Mouse (Mus musculus) liver, adult 2 months (tissue): ENCODE measurements around the gene Pkd1l2. TPM values are rescaled to one million over a fixed set of nuclear protein-coding genes. Genes with fewer than 3 reads are reported as not detected.
A peak's percentile ranks its signal among the peaks of the same experiment; 100 is the strongest.

ENCODE experiments used
- DNase-seq: peaks from one replicate; pipeline ENCODE4 v3.0.0-alpha.2; 2011; ENCODE audit warnings: low read depth, low spot score; ENCODE audit errors: extremely low read depth
- H3K27ac ChIP-seq: fragments of 200-500 bp; replicated peaks from 2 replicates; pipeline ENCODE4 v1.5.1; 2012; ENCODE audit warnings: low read depth, mild to moderate bottlenecking, control low read depth, inconsistent platforms, low read length; ENCODE audit not compliant: insufficient read depth
- H3K27me3 ChIP-seq: fragments of 200-500 bp; 2 replicates; pipeline ENCODE4 v1.6.1; 2012; ENCODE audit warnings: mild to moderate bottlenecking, moderate library complexity, low read length, inconsistent platforms; ENCODE audit not compliant: control insufficient read depth, insufficient read depth
- H3K36me3 ChIP-seq: fragments of 200-500 bp; 2 replicates; pipeline ENCODE4 v1.6.1; 2012; ENCODE audit warnings: low read length, inconsistent platforms; ENCODE audit not compliant: control insufficient read depth, insufficient read depth
- H3K4me1 ChIP-seq: fragments of 200-500 bp; 2 replicates; pipeline ENCODE4 v1.6.1; 2011; ENCODE audit warnings: low read length; ENCODE audit not compliant: control insufficient read depth, insufficient read depth
- H3K4me3 ChIP-seq: fragments of 200-500 bp; 2 replicates; pipeline ENCODE4 v1.5.1; 2011; ENCODE audit warnings: low read depth, mild to moderate bottlenecking, control low read depth, low read length, moderate library complexity; ENCODE audit not compliant: insufficient read depth
- H3K79me2 ChIP-seq: fragments of 200-500 bp; 2 replicates; pipeline ENCODE4 v1.6.1; 2012; ENCODE audit warnings: inconsistent platforms, mild to moderate bottlenecking, low read length, moderate library complexity; ENCODE audit not compliant: control insufficient read depth, insufficient read depth
- H3K9ac ChIP-seq: fragments of 200-500 bp; 2 replicates; pipeline ENCODE4 v1.6.1; 2012; ENCODE audit warnings: low read depth, mild to moderate bottlenecking, control low read depth, inconsistent platforms, low read length
- CTCF ChIP-seq: fragments of 200-500 bp; IDR thresholded peaks from 2 replicates; pipeline ENCODE4 v1.5.1; 2011; ENCODE audit warnings: low read depth, low read length, control low read depth
- POLR2A ChIP-seq: fragments of 200-500 bp; IDR thresholded peaks from 2 replicates; pipeline ENCODE4 v1.6.1; 2011; ENCODE audit warnings: low read length, control low read depth; ENCODE audit not compliant: insufficient read depth; ENCODE audit errors: extremely low read depth
- WGBS: fragments of 180-500 bp; shearing (Covaris S2); methylation state at CpG from one replicate; pipeline ENCODE4 v1.1.7; 2018; 5-methylcytosine and 5-hydroxymethylcytosine counted together
- polyA plus RNA-seq: library from polyadenylated mRNA; depleted of rRNA; stranded (reverse); fragments of >200 nt; gene quantifications from 2 replicates; pipeline ENCODE4 v1.2.3, GENCODE M21; 2012
- total RNA-seq: library from RNA; depleted of rRNA; stranded (reverse); fragments of >200 nt; gene quantifications from 2 replicates; pipeline ENCODE4 v1.2.3, GENCODE M21; 2014

Pkd1l2 gene
- total and polyA plus RNA-seq, 2 experiments: not detected

DNA sequence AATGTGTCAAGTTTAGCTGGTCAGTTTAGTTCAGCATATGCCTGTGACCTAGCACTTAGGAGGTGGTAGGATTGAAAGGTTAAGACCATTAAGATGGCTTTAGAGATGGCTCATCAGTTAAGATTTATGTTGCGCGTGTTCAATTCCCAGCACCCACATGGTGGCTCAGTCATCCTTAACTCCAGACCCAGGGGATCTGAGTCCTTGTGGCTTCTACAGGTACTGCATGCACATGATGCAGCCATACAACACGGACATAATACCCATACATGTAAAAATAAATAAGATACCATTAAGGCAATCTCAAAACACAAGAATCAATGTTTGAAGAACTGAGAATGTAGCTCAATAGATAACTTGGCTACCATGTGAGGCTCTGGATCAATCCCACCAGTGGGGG, 92.4 kb downstream of the Pkd1l2 start:
- no peak overlapping the region for H3K9ac ChIP-seq
- peaks cover 5% of the 10 kb centered on the region for H3K4me1 ChIP-seq

DNA sequence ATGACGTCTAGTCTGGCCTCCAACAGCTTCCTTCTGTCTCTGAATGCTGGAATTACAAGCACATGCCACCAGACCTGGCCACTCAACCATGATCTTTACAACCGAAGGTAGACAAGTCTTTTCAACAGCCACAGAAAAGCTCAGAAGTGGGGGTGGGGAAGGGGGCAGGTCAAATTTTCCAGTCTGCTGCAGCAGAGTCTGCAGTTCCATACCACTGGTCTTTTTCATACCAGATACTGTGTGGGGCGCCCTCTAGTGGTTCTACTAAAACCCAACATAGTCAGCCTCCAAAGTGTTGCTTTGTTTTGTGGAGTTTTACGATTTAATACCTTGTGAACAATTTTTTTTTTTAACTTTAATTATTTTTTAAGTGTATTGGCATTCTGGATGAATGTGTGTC, 102.1 kb downstream of the Pkd1l2 start:
- Histone ChIP-seq H3K4me3 (0 out of 2 replicates have a peak overlapping the region, but pooled peaks have one; percentile 2), H3K36me3 (peaks cover 14% of the 10 kb centered on the region), H3K9ac (no peak overlapping the region), H3K79me2 (no peaks in the 10 kb centered on the region), H3K27me3 (no peaks in the 10 kb centered on the region), H3K4me1 (peaks cover 4% of the 10 kb centered on the region; the same call in 1 of the 2 replicates), H3K27ac (no peak overlapping the region)
- TF ChIP-seq CTCF (peak; percentile 14; the same call in 1 of the 2 replicates), POLR2A (no peak)
- 15% methylated on average over 4 of the region's 4 CpGs for WGBS
- DNase-seq: peak; percentile 48

More for the DNA sequence above, 92.4 kb downstream of the Pkd1l2 start:
- H3K27me3 ChIP-seq: no peaks in the 10 kb centered on the region
- peaks cover 25% of the 10 kb centered on the region; the same call in 1 of the 2 replicates for H3K36me3 ChIP-seq
- H3K4me3 ChIP-seq: no peak overlapping the region
- H3K79me2 ChIP-seq: peaks cover 17% of the 10 kb centered on the region; the same call in 1 of the 2 replicates
- no peak for DNase-seq
- H3K27ac ChIP-seq: no peak overlapping the region
- no peak; the same call in 1 of the 2 replicates for TF ChIP-seq CTCF
- TF ChIP-seq POLR2A: no peak
- 88% methylated on average over 3 of the region's 3 CpGs for WGBS

DNA sequence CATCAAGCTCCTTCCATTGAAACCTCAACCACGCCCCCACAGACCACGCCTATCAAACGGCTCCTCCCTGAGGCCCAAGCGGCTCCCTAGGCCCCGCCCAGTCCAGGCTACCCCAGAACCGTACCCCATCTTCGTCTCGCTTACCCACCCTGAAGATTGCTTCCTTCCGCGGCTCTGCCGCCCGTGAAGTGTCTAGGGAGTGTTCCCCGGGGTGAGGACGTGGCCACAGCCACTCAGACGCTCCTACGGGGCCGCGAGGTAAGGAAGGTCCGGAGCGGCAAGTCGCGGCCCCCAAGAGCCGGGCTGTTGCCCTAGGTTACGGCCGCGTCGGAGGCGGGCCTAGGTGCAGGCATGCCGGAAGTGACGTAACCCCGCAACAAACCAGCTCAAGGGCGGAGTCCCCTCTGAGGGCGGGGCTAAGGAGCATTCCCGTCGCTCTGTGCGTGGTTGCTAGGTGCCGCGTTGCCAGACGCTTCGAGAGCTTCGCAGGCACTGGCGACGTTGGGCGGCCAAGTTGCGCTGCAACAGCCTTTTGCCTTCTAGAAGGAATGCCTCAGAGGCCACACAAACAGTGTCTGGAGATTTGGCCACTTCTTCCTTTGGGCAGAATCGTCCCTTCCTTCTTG, 103.5 kb downstream of the Pkd1l2 start, which contains the start of gene 1700030J22Rik:
Gene 1700030J22Rik, minus strand, starts transcription at position 329 of the 626 bp plus-strand sequence.
- H3K4me3 ChIP-seq: peak within 1 kb of the TSS; percentile 75
- TF ChIP-seq CTCF (peak; percentile 60), POLR2A (no peak)
- H3K27ac ChIP-seq: no peak within 1 kb of the TSS
- H3K27me3 ChIP-seq: no peaks in the 10 kb centered on the region
- peaks cover 7% of the 10 kb centered on the region for H3K36me3 ChIP-seq
- WGBS: under 1% methylated on average over 46 of the region's 46 CpGs
- H3K79me2 ChIP-seq: no peaks in the 10 kb centered on the region
- H3K9ac ChIP-seq: peak within 1 kb of the TSS; percentile 61
- peaks cover 4% of the 10 kb centered on the region; the same call in 1 of the 2 replicates for H3K4me1 ChIP-seq
- DNase-seq: peak; percentile 92

DNA sequence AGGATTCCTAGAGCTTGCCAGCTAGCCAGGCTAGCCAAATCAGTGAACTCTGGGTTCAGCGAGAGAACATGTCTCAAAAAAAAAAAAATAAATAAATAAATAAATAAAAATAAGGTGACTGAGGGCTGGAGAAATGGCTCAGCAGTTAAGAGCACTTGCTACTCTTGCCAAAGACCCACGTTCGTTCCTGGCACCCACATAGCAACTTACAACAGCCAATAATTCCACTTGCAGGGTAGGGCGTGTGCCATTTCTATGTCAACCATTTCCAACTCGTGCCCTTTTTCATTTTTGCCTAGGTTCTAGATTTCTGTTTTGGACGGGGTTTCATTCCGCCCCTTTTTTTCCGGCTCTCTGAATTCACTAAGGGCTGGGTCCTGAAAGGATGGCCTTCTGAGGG, 104.2 kb downstream of the Pkd1l2 start:
- 30% methylated on average over 8 of the region's 8 CpGs for WGBS
- no peak for DNase-seq
- Histone ChIP-seq H3K4me1 (peaks cover 4% of the 10 kb centered on the region; the same call in 1 of the 2 replicates), H3K9ac (no peak overlapping the region), H3K27me3 (no peaks in the 10 kb centered on the region), H3K79me2 (no peaks in the 10 kb centered on the region), H3K36me3 (peaks cover 3% of the 10 kb centered on the region; the same call in 1 of the 2 replicates), H3K4me3 (peak overlapping the region; percentile 75; the same call in 1 of the 2 replicates), H3K27ac (no peak overlapping the region)
- TF ChIP-seq POLR2A (no peak), CTCF (no peak)

DNA sequence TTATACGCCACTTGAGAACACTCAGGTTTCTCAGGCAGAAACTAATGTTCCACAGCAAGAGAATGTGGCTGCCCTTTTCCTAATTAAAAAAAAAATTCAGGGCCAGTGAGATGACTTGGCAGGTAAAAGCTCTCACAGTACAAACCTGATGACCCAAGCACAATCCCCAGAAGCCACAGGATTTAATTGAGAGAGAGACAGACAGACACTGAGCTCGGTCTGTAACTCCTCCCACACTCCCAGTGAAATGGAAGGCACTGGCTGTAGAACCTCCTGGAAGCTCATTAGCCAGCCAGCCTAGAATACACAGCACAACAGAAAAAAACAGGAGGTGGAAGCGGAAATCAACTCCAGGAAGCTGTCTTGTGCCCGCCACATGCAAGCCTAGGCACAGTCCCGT, 106.6 kb downstream of the Pkd1l2 start:
- H3K27me3 ChIP-seq: no peaks in the 10 kb centered on the region
- no peak overlapping the region for H3K4me3 ChIP-seq
- 61% methylated on average over 5 of the region's 5 CpGs for WGBS
- H3K27ac ChIP-seq: 0 out of 2 replicates have a peak overlapping the region, but pooled peaks have one; percentile 7
- TF ChIP-seq CTCF: no peak
- H3K79me2 ChIP-seq: no peaks in the 10 kb centered on the region
- no peak overlapping the region for H3K9ac ChIP-seq
- no peaks in the 10 kb centered on the region for H3K36me3 ChIP-seq
- peaks cover 4% of the 10 kb centered on the region; the same call in 1 of the 2 replicates for H3K4me1 ChIP-seq
- DNase-seq: no peak

DNA sequence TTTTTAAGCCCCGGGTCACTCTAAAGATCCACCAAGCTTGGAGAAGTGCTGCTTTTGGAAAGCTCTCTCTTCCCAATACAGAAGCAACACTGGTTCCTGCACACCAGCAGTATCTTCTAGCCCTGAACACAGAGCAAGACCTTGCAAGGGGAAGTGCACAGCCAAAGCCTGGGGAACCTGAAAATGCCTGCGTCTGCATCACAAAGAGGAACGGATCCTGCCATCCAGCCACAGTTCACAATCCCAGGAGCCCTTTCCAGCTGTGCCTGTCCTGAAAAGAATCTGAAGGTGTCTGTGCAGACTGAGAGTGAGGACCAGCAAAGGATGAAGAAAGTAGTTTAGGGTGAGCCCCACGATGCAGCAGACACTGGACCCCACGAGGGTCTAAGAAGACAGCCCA, 107.2 kb downstream of the Pkd1l2 start:
- Histone ChIP-seq H3K9ac (no peak overlapping the region), H3K27ac (0 out of 2 replicates have a peak overlapping the region, but pooled peaks have one; percentile 7), H3K79me2 (no peaks in the 10 kb centered on the region), H3K4me1 (peaks cover 4% of the 10 kb centered on the region; the same call in 1 of the 2 replicates), H3K4me3 (no peak overlapping the region), H3K36me3 (no peaks in the 10 kb centered on the region), H3K27me3 (no peaks in the 10 kb centered on the region)
- WGBS: 60% methylated on average over 5 of the region's 5 CpGs
- no peak for DNase-seq
- TF ChIP-seq POLR2A: no peak
- TF ChIP-seq CTCF: no peak
